In genomic region chr1:133256347-133256746, GRCm38 (mm10) we compare ENCODE assay signal across 14 mouse cellular contexts. TPM values are rescaled to one million over a fixed set of nuclear protein-coding genes. Genes with fewer than 3 reads are reported as not detected.
DNase-seq lines count a peak whose midpoint lies in the region; ATAC-seq and TF ChIP-seq lines count a peak whose summit lies in the region.
"Had no signal": no experiment of that assay in that cellular context is flagged by ENCODE, and none has a peak within 500 bp of the region (broad histone marks: within the 10 kb centered on the region; RNA-seq: fewer than 3 reads in every experiment).

No protein-coding gene starts in this region.

- H3K4me1 ChIP-seq in heart, embryonic 12.5 days (replicated peaks), result peaks cover 68% of the 10 kb centered on the region
- H3K4me1 ChIP-seq in lung, postnatal 0 days (ENCODE audit: insufficient read depth, low read depth, low read length), result peaks cover 4% of the 10 kb centered on the region; the same call in 1 of the 2 replicates
- peaks cover 75% of the 10 kb centered on the region for H3K4me1 ChIP-seq in embryonic facial prominence, embryonic 10.5 days
- H3K4me1 ChIP-seq in midbrain, postnatal 0 days (ENCODE audit: insufficient read depth, low read length), result peaks cover 11% of the 10 kb centered on the region
- H3K4me1 ChIP-seq in liver, postnatal 0 days (ENCODE audit: insufficient read depth), result peaks cover 16% of the 10 kb centered on the region

- no peak for DNase-seq in heart, postnatal 36 days
- no peak for DNase-seq in lung, postnatal 0 days (ENCODE audit: low spot score)
- no peak for DNase-seq in lung, postnatal 25 days (ENCODE audit: low spot score)
- DNase-seq in embryonic facial prominence, embryonic 10.5 days (ENCODE audit: low spot score), result no peak
- no peak for DNase-seq in midbrain, postnatal 0 days (ENCODE audit: low spot score)
- no peak for DNase-seq in liver, postnatal 0 days
- no peak for DNase-seq in left cerebral cortex, adult 9 months (ENCODE audit: low spot score in 2 of 2)
- DNase-seq: kidney, adult 18-20 months had no signal

- no peak for TF ChIP-seq EP300 in lung, postnatal 0 days (IDR thresholded peaks at IDR 0.05)
- no peak for TF ChIP-seq EP300 in liver, postnatal 0 days (IDR thresholded peaks at IDR 0.05; ENCODE audit: low read depth)

- no peaks in the 10 kb centered on the region for H3K9me3 ChIP-seq in heart, embryonic 12.5 days (replicated peaks)
- no peaks in the 10 kb centered on the region for H3K9me3 ChIP-seq in lung, postnatal 0 days (ENCODE audit: low read length)
- no peaks in the 10 kb centered on the region for H3K9me3 ChIP-seq in embryonic facial prominence, embryonic 10.5 days
- no peaks in the 10 kb centered on the region for H3K9me3 ChIP-seq in midbrain, postnatal 0 days (ENCODE audit: low read length)
- H3K9me3 ChIP-seq in liver, postnatal 0 days (ENCODE audit: low read length), result no peaks in the 10 kb centered on the region
- H3K9me3 ChIP-seq: embryonic facial prominence, embryonic 12.5 days had no signal

- peaks cover 19% of the 10 kb centered on the region for H3K36me3 ChIP-seq in heart, embryonic 12.5 days
- no peaks in the 10 kb centered on the region for H3K36me3 ChIP-seq in lung, postnatal 0 days (ENCODE audit: insufficient read depth, low read length)
- H3K36me3 ChIP-seq in embryonic facial prominence, embryonic 10.5 days (replicated peaks), result no peaks in the 10 kb centered on the region; the same call in 1 of the 2 replicates
- H3K36me3 ChIP-seq in midbrain, postnatal 0 days (ENCODE audit: insufficient read depth, low read length), result 0 out of 2 replicates have a peak, but pooled peaks cover 5% of the 10 kb centered on the region
- H3K36me3 ChIP-seq in liver, postnatal 0 days (replicated peaks; ENCODE audit: insufficient read depth, low read length), result no peaks in the 10 kb centered on the region
- H3K36me3 ChIP-seq: embryonic facial prominence, embryonic 12.5 days had no signal

- H3K4me3 ChIP-seq in heart, embryonic 12.5 days, result no peak overlapping the region
- H3K4me3 ChIP-seq in lung, postnatal 0 days (ENCODE audit: low read depth, low read length), result no peak overlapping the region
- H3K4me3 ChIP-seq in embryonic facial prominence, embryonic 10.5 days, result no peak overlapping the region
- H3K4me3 ChIP-seq in midbrain, postnatal 0 days (ENCODE audit: low read depth, low read length), result no peak overlapping the region
- no peak overlapping the region for H3K4me3 ChIP-seq in liver, postnatal 0 days (ENCODE audit: low read depth, low read length)
- H3K4me3 ChIP-seq: embryonic facial prominence, embryonic 12.5 days; left cerebral cortex, adult 2 months; myocyte had no signal

- no peak for ATAC-seq in heart, embryonic 12.5 days (ENCODE audit: insufficient number of reproducible peaks, low FRiP score)
- ATAC-seq in lung, postnatal 0 days, result no peak
- ATAC-seq in midbrain, postnatal 0 days (ENCODE audit: low FRiP score), result no peak
- ATAC-seq in liver, postnatal 0 days, result no peak
- ATAC-seq: CD4-positive, CD25-positive, alpha-beta regulatory T cell, adult 4 months had no signal

- H3K4me2 ChIP-seq in heart, embryonic 12.5 days, result no peak overlapping the region
- peak overlapping the region; percentile 31 for H3K4me2 ChIP-seq in lung, postnatal 0 days (replicated peaks; ENCODE audit: low read depth, low read length)
- no peak overlapping the region for H3K4me2 ChIP-seq in midbrain, postnatal 0 days (ENCODE audit: low read depth, low read length, poor library complexity, severe bottlenecking)
- H3K4me2 ChIP-seq in liver, postnatal 0 days (ENCODE audit: low read depth, low read length), result no peak overlapping the region
- H3K4me2 ChIP-seq: embryonic facial prominence, embryonic 12.5 days had no signal

- no peak for TF ChIP-seq CTCF in lung, postnatal 0 days (IDR thresholded peaks at IDR 0.05)
- TF ChIP-seq CTCF in midbrain, postnatal 0 days (IDR thresholded peaks at IDR 0.05), result no peak
- TF ChIP-seq CTCF in liver, postnatal 0 days (IDR thresholded peaks at IDR 0.05; ENCODE audit: low read depth), result no peak

- H3K27ac ChIP-seq in heart, embryonic 12.5 days (ENCODE audit: poor library complexity, severe bottlenecking), result 0 out of 2 replicates have a peak overlapping the region, but pooled peaks have one; percentile 68
- no peak overlapping the region for H3K27ac ChIP-seq in lung, postnatal 0 days (ENCODE audit: low read length)
- 0 out of 2 replicates have a peak overlapping the region, but pooled peaks have one; percentile 7 for H3K27ac ChIP-seq in embryonic facial prominence, embryonic 10.5 days (replicated peaks)
- H3K27ac ChIP-seq in midbrain, postnatal 0 days (ENCODE audit: low read depth, low read length), result no peak overlapping the region
- H3K27ac ChIP-seq in liver, postnatal 0 days (ENCODE audit: low read depth), result no peak overlapping the region
- H3K27ac ChIP-seq: embryonic facial prominence, embryonic 12.5 days; left cerebral cortex, adult 2 months; liver, embryonic 14.5 days had no signal

- no peaks in the 10 kb centered on the region for H3K27me3 ChIP-seq in heart, embryonic 12.5 days (replicated peaks)
- H3K27me3 ChIP-seq in lung, postnatal 0 days (replicated peaks; ENCODE audit: insufficient read depth, low read length), result no peaks in the 10 kb centered on the region
- peaks cover 33% of the 10 kb centered on the region for H3K27me3 ChIP-seq in embryonic facial prominence, embryonic 10.5 days (replicated peaks; ENCODE audit: low read depth, poor library complexity, severe bottlenecking)
- H3K27me3 ChIP-seq in midbrain, postnatal 0 days (ENCODE audit: insufficient read depth, low read length), result no peaks in the 10 kb centered on the region
- H3K27me3 ChIP-seq in liver, postnatal 0 days (ENCODE audit: insufficient read depth, low read length), result no peaks in the 10 kb centered on the region
- H3K27me3 ChIP-seq: embryonic facial prominence, embryonic 12.5 days had no signal

- no peak overlapping the region; the same call in 1 of the 2 replicates for H3K9ac ChIP-seq in heart, embryonic 12.5 days
- H3K9ac ChIP-seq in lung, postnatal 0 days (replicated peaks; ENCODE audit: low read depth), result no peak overlapping the region
- H3K9ac ChIP-seq in midbrain, postnatal 0 days (replicated peaks; ENCODE audit: low read length, poor library complexity, severe bottlenecking), result peak overlapping the region; percentile 36; the same call in 1 of the 2 replicates
- H3K9ac ChIP-seq in liver, postnatal 0 days (replicated peaks), result no peak overlapping the region
- H3K9ac ChIP-seq: embryonic facial prominence, embryonic 12.5 days; liver, embryonic 14.5 days had no signal

- whole genome bisulfite sequencing in heart, embryonic 12.5 days, result 70% methylated on average over 8 of the region's 8 CpGs
- 59% methylated on average over 8 of the region's 8 CpGs for WGBS in lung, postnatal 0 days
- WGBS in embryonic facial prominence, embryonic 10.5 days, result 80% methylated on average over 8 of the region's 8 CpGs
- WGBS in midbrain, postnatal 0 days, result 70% methylated on average over 8 of the region's 8 CpGs
- WGBS in liver, postnatal 0 days (ENCODE audit: insufficient replicate concordance), result 67% methylated on average over 8 of the region's 8 CpGs

- intact Hi-C loops in heart, postnatal 36 days (cut with DNase I), result loop anchor here (2.0 to 5.0 kb wide), 2 partner anchors 28 to 46 kb away; no protein-coding TSS in a partner anchor

RNA-seq across cellular contexts. Expression of gene Golt1a, which starts 53.3 kb away (rescaled TPM):
- polyA plus RNA-seq in heart, embryonic 12.5 days (2016; fragmentation: Nextera tagmentation; extraction: Ambion mirVana), result not detected in 2 replicates
- not detected for total RNA-seq in heart, postnatal 36 days (2021)
- 0.26 and 1.2 TPM in 2 replicates for polyA plus RNA-seq in lung, postnatal 0 days (2015; fragmentation: Nextera tagmentation; extraction: Ambion mirVana)
- not detected in 2 replicates for polyA plus RNA-seq in embryonic facial prominence, embryonic 10.5 days (2016; fragmentation: Nextera tagmentation; extraction: Ambion mirVana)
- not detected in 2 replicates for total RNA-seq in midbrain, postnatal 0 days (2014; rRNA removed)
- not detected in 2 replicates for polyA plus RNA-seq in midbrain, postnatal 0 days (2015; fragmentation: Nextera tagmentation; extraction: Ambion mirVana)
- polyA plus RNA-seq in liver, postnatal 0 days (2015; fragmentation: Nextera tagmentation; extraction: Ambion mirVana), result 30.8 and 41.9 TPM in 2 replicates
- polyA plus RNA-seq: CD4-positive, CD25-positive, alpha-beta regulatory T cell, adult 4 months; embryonic facial prominence, embryonic 12.5 days; myocyte had no signal

Comparison
In these comparisons a context has a peak if more than half of its experiments do, and no peak if none do; other contexts are left out.
1. H3K27ac ChIP-seq: peak in heart, embryonic 12.5 days (single experiment) and embryonic facial prominence, embryonic 10.5 days (single experiment); none in lung, postnatal 0 days (single experiment), midbrain, postnatal 0 days (single experiment) and liver, postnatal 0 days (single experiment).
2. RNA of gene Golt1a, which starts 53.3 kb away (polyA plus RNA-seq): 30.8 to 41.9 TPM in liver, postnatal 0 days; 0.26 to 1.2 TPM in lung, postnatal 0 days, not detected in heart, embryonic 12.5 days, not detected in embryonic facial prominence, embryonic 10.5 days and not detected in midbrain, postnatal 0 days; every median in the first group is over 10 times any median in the second.